Mouse (Mus musculus) forebrain, embryonic 11.5 days (tissue): Measurements from ENCODE around the gene Zbtb18. TPM values are rescaled to one million over a fixed set of nuclear protein-coding genes. Genes with fewer than 3 reads are reported as not detected.

ENCODE experiments used
- ATAC-seq: fragments of 200-750 bp; cut with Nextera tagmentation; replicated peaks from 2 replicates; pipeline ENCODE4 v1.8.0; 2017; ENCODE audit warnings: moderate TSS enrichment; ENCODE audit not compliant: low FRiP score
- DNase-seq: peaks from one replicate; pipeline ENCODE4 v3.0.0-alpha.2; 2017; ENCODE audit warnings: low spot score
- H3K27ac ChIP-seq: fragments of 300-500 bp; sonication (generic); 2 replicates; pipeline ENCODE4 v1.5.1; 2014; ENCODE audit warnings: low read depth, low read length
- H3K27me3 ChIP-seq: fragments of 300-500 bp; sonication (generic); 2 replicates; pipeline ENCODE4 v1.6.1; 2014; ENCODE audit warnings: mild to moderate bottlenecking, low read length, mixed read lengths; ENCODE audit not compliant: control insufficient read depth, insufficient read depth
- H3K36me3 ChIP-seq: fragments of 300-500 bp; sonication (generic); 2 replicates; pipeline ENCODE4 v1.6.1; 2014; ENCODE audit warnings: mild to moderate bottlenecking, low read length, moderate library complexity, mixed read lengths; ENCODE audit not compliant: control insufficient read depth, insufficient read depth
- H3K4me1 ChIP-seq: fragments of 300-500 bp; sonication (generic); replicated peaks from 2 replicates; pipeline ENCODE4 v1.6.1; 2014; ENCODE audit warnings: low read length, mixed read lengths; ENCODE audit not compliant: control insufficient read depth, insufficient read depth
- H3K4me2 ChIP-seq: fragments of 300-500 bp; sonication (generic); 2 replicates; pipeline ENCODE4 v1.6.1; 2014; ENCODE audit warnings: low read depth, mild to moderate bottlenecking, low read length, moderate library complexity, mixed read lengths; ENCODE audit not compliant: severe bottlenecking
- H3K4me3 ChIP-seq: fragments of 300-500 bp; sonication (generic); 2 replicates; pipeline ENCODE4 v1.5.1; 2014; ENCODE audit warnings: low read depth, low read length
- H3K9ac ChIP-seq: fragments of 300-500 bp; sonication (generic); 2 replicates; pipeline ENCODE4 v1.6.1; 2014; ENCODE audit warnings: low read length
- H3K9me3 ChIP-seq: fragments of 300-500 bp; sonication (generic); 2 replicates; pipeline ENCODE4 v1.6.1; 2016; ENCODE audit warnings: low read length, mixed read lengths; ENCODE audit not compliant: control insufficient read depth
- WGBS: fragments of 180-500 bp; shearing (Covaris S2); extraction: QIAGEN DNeasy Blood & Tissue Kit; methylation state at CpG from one replicate; pipeline ENCODE4 v1.1.7; 2014; 5-methylcytosine and 5-hydroxymethylcytosine counted together
- polyA plus RNA-seq: library from polyadenylated mRNA; unstranded; fragments of >200 nt; fragmentation: Nextera tagmentation; extraction: Ambion mirVana; gene quantifications from 2 replicates; pipeline ENCODE4 v1.2.1, GENCODE M21; 2014

Gene Zbtb18
- polyA plus RNA-seq, 1 experiment from 2014 or later = 6.6 TPM

DNA sequence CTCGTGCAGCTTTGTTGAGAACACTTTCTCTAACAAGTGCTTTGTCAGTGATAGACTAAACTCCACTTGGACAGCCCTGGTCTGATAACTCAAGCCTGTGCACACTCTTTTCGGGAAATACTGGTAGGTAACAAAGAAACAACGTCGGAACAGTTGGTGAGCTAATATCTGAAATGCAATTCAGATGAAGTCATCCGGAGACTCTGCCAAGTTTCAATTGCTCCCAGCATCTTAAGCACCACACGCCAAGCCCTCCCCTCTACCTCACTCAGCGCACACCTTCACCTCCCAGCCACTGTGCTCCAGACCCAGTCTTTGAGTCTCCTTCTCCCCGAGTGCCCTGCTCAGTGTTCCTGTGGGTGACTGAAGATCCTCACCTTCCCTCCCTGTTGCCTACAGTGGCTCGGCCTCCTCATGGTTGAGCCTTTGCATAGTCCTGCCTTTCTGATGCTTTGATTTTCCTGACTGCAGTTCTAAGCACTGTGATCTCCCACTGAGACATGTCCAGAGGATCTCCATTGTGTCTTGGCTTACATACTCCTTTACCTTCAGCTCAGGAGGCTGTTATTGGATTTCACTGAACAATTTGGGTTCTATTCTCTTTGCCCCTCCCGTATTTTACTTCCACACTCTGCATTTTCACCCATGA, 37.3 kb downstream of the Zbtb18 start:
- H3K4me3 ChIP-seq = no peak overlapping the region
- no peak overlapping the region for H3K9ac ChIP-seq
- DNase-seq (no peak), ATAC-seq (no peak)
- H3K9me3 ChIP-seq = no peaks in the 10 kb centered on the region
- no peaks in the 10 kb centered on the region for H3K27me3 ChIP-seq
- no peak overlapping the region for H3K27ac ChIP-seq
- H3K36me3 ChIP-seq = no peaks in the 10 kb centered on the region
- H3K4me1 ChIP-seq = peaks cover 4% of the 10 kb centered on the region; the same call in 1 of the 2 replicates
- WGBS = 71% methylated on average over 10 of the region's 10 CpGs
- H3K4me2 ChIP-seq = no peak overlapping the region

GRCm38 (mm10) chr1:177483612-177484011, 41.5 kb downstream of the Zbtb18 start:
- H3K4me3 ChIP-seq = no peak overlapping the region
- WGBS = 90% methylated on average over 2 of the region's 2 CpGs
- peaks cover 10% of the 10 kb centered on the region for H3K4me1 ChIP-seq
- H3K9me3 ChIP-seq = no peaks in the 10 kb centered on the region
- no peaks in the 10 kb centered on the region for H3K36me3 ChIP-seq
- H3K4me2 ChIP-seq = no peak overlapping the region
- DNase-seq (no peak), ATAC-seq (no peak)
- no peak overlapping the region for H3K9ac ChIP-seq
- H3K27me3 ChIP-seq = no peaks in the 10 kb centered on the region
- H3K27ac ChIP-seq = no peak overlapping the region

DNA sequence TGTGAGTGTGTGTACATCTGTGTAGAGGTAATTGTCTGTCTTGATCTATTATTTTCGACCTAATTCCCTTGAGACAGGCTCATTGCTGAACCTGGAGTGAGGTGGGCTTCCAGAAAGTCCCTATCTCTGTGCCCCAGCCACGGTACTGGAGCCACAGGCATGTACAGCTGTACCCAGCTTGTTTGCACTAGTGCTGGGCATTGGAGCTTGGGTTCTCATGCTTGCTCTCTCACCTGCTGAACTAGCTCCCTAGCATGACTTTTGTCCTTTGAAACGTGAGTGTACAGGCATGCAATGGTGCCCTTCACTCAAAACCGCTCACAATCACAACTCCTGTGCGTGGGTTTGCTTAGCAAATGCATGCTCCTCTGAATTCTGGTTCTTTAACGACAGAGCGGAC, 42.1 kb downstream of the Zbtb18 start:
- H3K27ac ChIP-seq = no peak overlapping the region

DNA sequence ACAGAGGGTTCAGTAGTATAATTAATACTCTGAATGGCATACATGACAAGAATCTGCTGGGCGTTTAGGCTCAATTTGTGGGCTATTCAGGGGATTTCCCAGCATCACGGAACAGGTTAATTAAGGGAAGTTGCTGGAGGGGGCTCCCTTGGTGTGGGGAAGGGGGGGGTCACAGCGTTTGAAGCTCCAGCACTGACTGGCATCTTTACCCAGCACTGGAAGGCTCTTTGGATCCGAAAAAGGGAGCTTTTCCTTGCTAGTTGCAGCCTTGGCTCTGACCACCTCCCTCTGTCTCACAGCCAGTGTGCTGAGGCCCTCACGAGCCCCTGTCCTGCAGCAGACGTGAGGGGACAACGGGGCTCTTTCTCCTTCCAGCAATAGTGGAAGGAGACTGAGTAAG, 42.5 kb downstream of the Zbtb18 start:
- ATAC-seq = peak; percentile 70
- Histone ChIP-seq H3K9me3 (no peaks in the 10 kb centered on the region), H3K9ac (peak overlapping the region; percentile 39; the same call in 1 of the 2 replicates), H3K4me3 (no peak overlapping the region), H3K4me2 (no peak overlapping the region), H3K36me3 (no peaks in the 10 kb centered on the region), H3K27ac (peak overlapping the region; percentile 57; the same call in 1 of the 2 replicates), H3K27me3 (no peaks in the 10 kb centered on the region), H3K4me1 (peaks cover 10% of the 10 kb centered on the region)
- WGBS = 29% methylated on average over 7 of the region's 7 CpGs
- no peak for DNase-seq

More for the DNA sequence above, 42.1 kb downstream of the Zbtb18 start:
- Histone ChIP-seq H3K36me3 (no peaks in the 10 kb centered on the region), H3K9ac (no peak overlapping the region), H3K4me2 (no peak overlapping the region), H3K4me3 (no peak overlapping the region), H3K9me3 (no peaks in the 10 kb centered on the region), H3K27me3 (no peaks in the 10 kb centered on the region), H3K4me1 (peaks cover 10% of the 10 kb centered on the region)
- 50% methylated on average over 7 of the region's 7 CpGs for WGBS
- ATAC-seq = peak; percentile 20
- DNase-seq = no peak

DNA sequence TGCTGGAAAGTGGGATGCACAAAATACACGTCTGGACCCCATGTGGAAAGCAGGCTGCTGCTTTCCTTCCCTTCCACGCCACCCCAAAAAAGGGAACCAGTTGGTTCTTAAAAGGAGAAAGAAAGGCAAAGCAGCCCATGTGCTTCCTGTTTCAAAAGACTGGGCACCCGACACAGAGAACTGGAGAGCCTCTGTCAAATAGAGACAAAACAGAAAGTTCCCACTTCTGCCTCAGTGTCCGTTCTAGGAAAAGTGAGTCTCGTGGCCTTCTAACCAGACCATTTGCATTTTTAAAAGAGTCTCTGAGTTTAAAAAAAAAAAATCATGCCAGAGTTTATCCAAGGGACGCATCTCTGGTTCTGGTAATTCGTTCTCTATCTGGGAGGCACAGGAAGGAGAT, 47.7 kb downstream of the Zbtb18 start:
- Histone ChIP-seq H3K9me3 (no peaks in the 10 kb centered on the region), H3K4me3 (no peak overlapping the region), H3K27me3 (no peaks in the 10 kb centered on the region), H3K27ac (no peak overlapping the region), H3K4me2 (no peak overlapping the region), H3K9ac (no peak overlapping the region), H3K36me3 (no peaks in the 10 kb centered on the region), H3K4me1 (peaks cover 4% of the 10 kb centered on the region)
- WGBS = 83% methylated on average over 7 of the region's 7 CpGs
- ATAC-seq = no peak
- DNase-seq = no peak

DNA sequence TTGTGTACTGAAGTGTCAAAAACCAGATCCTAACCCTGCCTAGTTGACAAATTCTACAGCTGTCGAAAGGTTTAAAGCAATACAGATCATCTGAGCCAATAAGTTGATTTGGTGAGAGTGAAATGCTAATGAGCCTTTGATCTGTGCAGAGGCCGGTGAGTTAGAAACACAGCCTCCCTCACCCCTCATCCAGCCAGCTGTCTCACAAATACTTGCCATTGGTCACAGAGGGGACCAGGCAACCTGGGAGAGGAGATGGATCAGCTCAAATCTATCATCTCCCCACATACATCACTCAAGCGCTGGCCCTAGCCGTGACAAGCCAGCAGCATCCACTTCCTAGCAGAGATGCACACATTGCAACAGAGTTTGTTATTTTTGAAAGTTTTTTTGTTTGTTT, 48.7 kb downstream of the Zbtb18 start:
- no peak overlapping the region for H3K4me2 ChIP-seq
- H3K4me3 ChIP-seq = no peak overlapping the region
- H3K4me1 ChIP-seq = no peaks in the 10 kb centered on the region
- ATAC-seq = no peak; the same call in 1 of the 2 replicates
- 60% methylated on average over 4 of the region's 4 CpGs for whole genome bisulfite sequencing
- H3K27me3 ChIP-seq = no peaks in the 10 kb centered on the region
- no peaks in the 10 kb centered on the region for H3K9me3 ChIP-seq
- no peak for DNase-seq
- no peaks in the 10 kb centered on the region for H3K36me3 ChIP-seq
- H3K27ac ChIP-seq = no peak overlapping the region
- no peak overlapping the region for H3K9ac ChIP-seq

DNA sequence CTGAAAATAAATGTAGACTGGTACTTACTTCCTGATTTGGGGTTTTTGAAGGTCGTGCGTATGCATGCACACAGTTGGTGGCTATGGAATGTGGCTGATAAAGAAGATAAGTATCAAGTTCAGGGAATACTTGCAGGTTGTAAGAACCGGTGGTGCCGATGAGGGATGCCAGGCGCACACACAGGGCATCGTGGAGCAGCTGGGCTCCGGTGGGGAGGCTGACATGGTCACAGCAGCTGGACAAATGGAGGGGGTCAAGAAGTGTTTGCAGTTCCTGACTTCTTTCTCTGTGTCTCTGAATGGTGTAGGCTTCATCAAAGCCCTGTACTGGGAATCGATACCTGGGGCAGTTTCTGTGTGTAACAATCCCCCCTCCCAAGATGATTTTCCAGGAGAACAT, 49.1 kb downstream of the Zbtb18 start:
- Histone ChIP-seq H3K27ac (no peak overlapping the region), H3K36me3 (no peaks in the 10 kb centered on the region), H3K9ac (no peak overlapping the region), H3K4me2 (no peak overlapping the region), H3K4me3 (no peak overlapping the region), H3K4me1 (no peaks in the 10 kb centered on the region), H3K27me3 (no peaks in the 10 kb centered on the region), H3K9me3 (no peaks in the 10 kb centered on the region)
- 87% methylated on average over 8 of the region's 8 CpGs for WGBS
- ATAC-seq (no peak), DNase-seq (no peak)

- Histone ChIP-seq H3K4me3 (no peak overlapping the region), H3K4me2 (no peak overlapping the region), H3K4me1 (no peaks in the 10 kb centered on the region), H3K36me3 (no peaks in the 10 kb centered on the region), H3K9me3 (no peaks in the 10 kb centered on the region), H3K27ac (no peak overlapping the region), H3K27me3 (no peaks in the 10 kb centered on the region), H3K9ac (no peak overlapping the region)
- ATAC-seq = no peak
- WGBS = 85% methylated on average over 8 of the region's 8 CpGs
- no peak for DNase-seq
Measured at GRCm38 (mm10) chr1:177494306-177494705, 52.2 kb downstream of the Zbtb18 start.

GRCm38 (mm10) chr1:177494913-177495542, 52.9 kb downstream of the Zbtb18 start:
- Histone ChIP-seq H3K4me1 (no peaks in the 10 kb centered on the region), H3K27me3 (no peaks in the 10 kb centered on the region), H3K4me3 (no peak overlapping the region), H3K4me2 (no peak overlapping the region), H3K27ac (no peak overlapping the region), H3K9ac (no peak overlapping the region), H3K9me3 (no peaks in the 10 kb centered on the region), H3K36me3 (no peaks in the 10 kb centered on the region)
- no peak for ATAC-seq
- DNase-seq = no peak
- 64% methylated on average over 9 of the region's 9 CpGs for WGBS
